Mouse (Mus musculus) E14TG2a.4 (cell line): ENCODE data around the gene Jarid2.

Experiments used
- CTCF ChIP-seq: conservative IDR thresholded peaks from 2 replicates; pipeline ENCODE4 v1.5.1; 2014; ENCODE audit warnings: low read length
- NANOG ChIP-seq: IDR thresholded peaks from 2 replicates; pipeline ENCODE4 v1.6.1; 2014; ENCODE audit warnings: borderline replicate concordance, low read length, mixed read lengths
- POU5F1 ChIP-seq: IDR thresholded peaks from 2 replicates; pipeline ENCODE4 v1.6.1; 2014; ENCODE audit warnings: low read length, borderline replicate concordance

DNA sequence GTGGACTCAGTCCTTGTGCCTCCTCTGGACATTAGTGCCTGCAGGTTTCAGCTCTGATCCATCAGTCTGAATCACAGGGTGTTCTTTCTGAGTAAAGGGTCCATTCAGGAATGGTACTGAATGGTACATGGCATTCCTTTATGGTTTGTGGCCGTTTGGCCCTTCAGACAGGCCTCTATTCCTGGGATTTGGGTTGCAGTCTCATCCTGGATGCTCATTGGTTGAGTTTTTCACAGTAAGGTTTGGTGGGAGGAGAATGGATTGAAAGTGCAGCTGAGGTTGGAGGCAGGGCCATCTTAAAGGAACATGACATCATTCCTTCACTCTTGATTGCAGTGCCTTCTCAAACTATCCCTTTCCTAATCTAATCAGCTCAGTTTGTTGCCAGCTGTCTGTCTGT is 179.5 kb downstream of the Jarid2 start:
- TF ChIP-seq CTCF (no peak), POU5F1 (no peak), NANOG (no peak)
